Mouse (Mus musculus) heart, adult 2 months (tissue): Measurements from ENCODE around the gene Nrsn2.

Experiments
- CTCF ChIP-seq: fragments of 200-600 bp; IDR thresholded peaks from 2 replicates; pipeline ENCODE4 v1.8.1; 2022; ENCODE audit warnings: antibody characterized with exemption, mild to moderate bottlenecking, moderate library complexity
- POLR2A ChIP-seq: fragments of 200-500 bp; IDR thresholded peaks from 2 replicates; pipeline ENCODE4 v1.6.1; 2011; ENCODE audit warnings: mild to moderate bottlenecking, low read depth, low read length, control low read depth; ENCODE audit not compliant: insufficient read depth

- no peak for TF ChIP-seq CTCF
- no peak for TF ChIP-seq POLR2A
Measured at GRCm38 (mm10) chr2:152376345-152376741, at the start of gene Nrsn2.
